Mouse (Mus musculus) layer of hippocampus, adult 2 months (tissue): Measurements from ENCODE around the gene Tsga10. TPM values are rescaled to one million over a fixed set of nuclear protein-coding genes. Genes with fewer than 3 reads are reported as not detected.

Experiments
- DNase-seq, 2 experiments: peaks; one replicate each; pipeline ENCODE4 v3.0.0; 2022; ENCODE audit warnings: low spot score in 2 of 2
- H3K27ac ChIP-seq: fragments of 200-600 bp; 2 replicates; pipeline ENCODE4 v1.8.1; 2022
- H3K4me3 ChIP-seq: fragments of 200-600 bp; 2 replicates; pipeline ENCODE4 v1.8.1; 2022; ENCODE audit warnings: mild to moderate bottlenecking
- CTCF ChIP-seq: fragments of 200-600 bp; conservative IDR thresholded peaks from 2 replicates; pipeline ENCODE4 v1.8.1; 2022; ENCODE audit warnings: antibody characterized with exemption, mild to moderate bottlenecking, moderate library complexity
- total RNA-seq, 2 experiments: library from RNA; stranded (reverse); gene quantifications; 2 replicates each; pipeline ENCODE4 v1.2.3; 2021

Gene Tsga10
- total RNA-seq, 2 experiments from 2014 or later = 24.8 to 28.6 TPM

- no peak for TF ChIP-seq CTCF
- Histone ChIP-seq H3K27ac (no peak overlapping the region), H3K4me3 (no peak overlapping the region)
- DNase-seq = no peak
Measured at GRCm38 (mm10) chr1:37800298-37800697, 65.9 kb downstream of the Tsga10 start.

- no peak for TF ChIP-seq CTCF
Measured at GRCm38 (mm10) chr1:37799505-37799904, 66.7 kb downstream of the Tsga10 start.

GRCm38 (mm10) chr1:37759407-37759806, 106.8 kb downstream of the Tsga10 start:
- no peak overlapping the region for H3K4me3 ChIP-seq
- no peak for DNase-seq
- no peak overlapping the region for H3K27ac ChIP-seq
- TF ChIP-seq CTCF = peak; percentile 68

More at GRCm38 (mm10) chr1:37799505-37799904, 66.7 kb downstream of the Tsga10 start:
- H3K4me3 ChIP-seq = no peak overlapping the region
- no peak overlapping the region for H3K27ac ChIP-seq
- no peak for DNase-seq

- no peak for TF ChIP-seq CTCF
- peak in 1 of 2 experiments; percentile 55 for DNase-seq
- H3K4me3 ChIP-seq = no peak overlapping the region
Measured at GRCm38 (mm10) chr1:37744650-37745259, 121.5 kb downstream of the Tsga10 start.

GRCm38 (mm10) chr1:37742602-37743270, 123.5 kb downstream of the Tsga10 start:
- TF ChIP-seq CTCF = no peak
- no peak for DNase-seq
- H3K27ac ChIP-seq = peak overlapping the region; percentile 87

More at GRCm38 (mm10) chr1:37744650-37745259, 121.5 kb downstream of the Tsga10 start:
- H3K27ac ChIP-seq = peak overlapping the region; percentile 87

GRCm38 (mm10) chr1:37742126-37742525, 124.1 kb downstream of the Tsga10 start:
- no peak for DNase-seq

More at GRCm38 (mm10) chr1:37742602-37743270, 123.5 kb downstream of the Tsga10 start:
- H3K4me3 ChIP-seq = peak overlapping the region; percentile 24; the same call in 1 of the 2 replicates

GRCm38 (mm10) chr1:37740161-37740802, 125.9 kb downstream of the Tsga10 start:
- H3K4me3 ChIP-seq = no peak overlapping the region
- no peak for DNase-seq
- TF ChIP-seq CTCF = no peak
- H3K27ac ChIP-seq = no peak overlapping the region

More at GRCm38 (mm10) chr1:37742126-37742525, 124.1 kb downstream of the Tsga10 start:
- no peak for TF ChIP-seq CTCF
- H3K27ac ChIP-seq = peak overlapping the region; percentile 87
- H3K4me3 ChIP-seq = no peak overlapping the region

GRCm38 (mm10) chr1:37738895-37739294, 127.3 kb downstream of the Tsga10 start:
- no peak for DNase-seq
- no peak overlapping the region for H3K27ac ChIP-seq
- no peak for TF ChIP-seq CTCF
- no peak overlapping the region for H3K4me3 ChIP-seq

- Histone ChIP-seq H3K4me3 (no peak overlapping the region), H3K27ac (no peak overlapping the region)
- no peak for DNase-seq
- no peak for TF ChIP-seq CTCF
Measured at GRCm38 (mm10) chr1:37737045-37737444, 129.2 kb downstream of the Tsga10 start.

- no peak for DNase-seq
- Histone ChIP-seq H3K27ac (no peak overlapping the region), H3K4me3 (no peak overlapping the region)
- TF ChIP-seq CTCF = no peak
Measured at GRCm38 (mm10) chr1:37735932-37736331, 130.3 kb downstream of the Tsga10 start.

- H3K27ac ChIP-seq = no peak overlapping the region
- DNase-seq = no peak
- no peak for TF ChIP-seq CTCF
- no peak overlapping the region for H3K4me3 ChIP-seq
Measured at GRCm38 (mm10) chr1:37734841-37735240, 131.4 kb downstream of the Tsga10 start.

- no peak for TF ChIP-seq CTCF
- no peak for DNase-seq
- H3K27ac ChIP-seq = no peak overlapping the region
- H3K4me3 ChIP-seq = no peak overlapping the region
Measured at GRCm38 (mm10) chr1:37729353-37729752, 136.9 kb downstream of the Tsga10 start.

- DNase-seq = no peak
- no peak for TF ChIP-seq CTCF
- no peak overlapping the region for H3K4me3 ChIP-seq
- peak overlapping the region; percentile 14; the same call in 1 of the 2 replicates for H3K27ac ChIP-seq
Measured at GRCm38 (mm10) chr1:37728053-37728452, 138.2 kb downstream of the Tsga10 start.
